Mouse (Mus musculus) midbrain, embryonic 15.5 days (tissue): ENCODE measurements around the gene Rfpl4b. TPM values are rescaled to one million over a fixed set of nuclear protein-coding genes. Genes with fewer than 3 reads are reported as not detected.
"Not testable (repeated sequence)": the region's sequence is repeated elsewhere in the genome, so short reads cannot be mapped to it uniquely, and the experiment has no call there.

Experiments used
- ATAC-seq: fragments of 200-750 bp; cut with Nextera tagmentation; replicated peaks from 2 replicates; pipeline ENCODE4 v1.8.0; 2017; ENCODE audit warnings: moderate TSS enrichment
- H3K27ac ChIP-seq: fragments of 300-500 bp; sonication (generic); 2 replicates; pipeline ENCODE4 v1.5.1; 2015; ENCODE audit warnings: mild to moderate bottlenecking, inconsistent platforms
- H3K27me3 ChIP-seq: fragments of 300-500 bp; sonication (generic); replicated peaks from 2 replicates; pipeline ENCODE4 v1.6.1; 2015; ENCODE audit warnings: inconsistent platforms
- H3K36me3 ChIP-seq: fragments of 300-500 bp; sonication (generic); replicated peaks from 2 replicates; pipeline ENCODE4 v1.6.1; 2015; ENCODE audit warnings: inconsistent platforms
- H3K4me1 ChIP-seq: fragments of 300-500 bp; sonication (generic); 2 replicates; pipeline ENCODE4 v1.6.1; 2015; ENCODE audit warnings: inconsistent platforms
- H3K4me2 ChIP-seq: fragments of 300-500 bp; sonication (generic); 2 replicates; pipeline ENCODE4 v1.6.1; 2015; ENCODE audit warnings: inconsistent platforms, mild to moderate bottlenecking, moderate library complexity
- H3K4me3 ChIP-seq: fragments of 300-500 bp; sonication (generic); 2 replicates; pipeline ENCODE4 v1.5.1; 2015; ENCODE audit warnings: mild to moderate bottlenecking, inconsistent platforms
- H3K9ac ChIP-seq: fragments of 300-500 bp; sonication (generic); 2 replicates; pipeline ENCODE4 v1.6.1; 2015; ENCODE audit warnings: mild to moderate bottlenecking, inconsistent platforms
- H3K9me3 ChIP-seq: fragments of 300-500 bp; sonication (generic); 2 replicates; pipeline ENCODE4 v1.6.1; 2016; ENCODE audit warnings: inconsistent platforms
- WGBS: fragments of 180-500 bp; shearing (Covaris S2); methylation state at CpG from one replicate; pipeline ENCODE4 v1.1.7; 2015; ENCODE audit warnings: mixed read lengths; 5-methylcytosine and 5-hydroxymethylcytosine counted together
- polyA plus RNA-seq: library from polyadenylated mRNA; unstranded; fragments of >200 nt; fragmentation: Nextera tagmentation; extraction: Ambion mirVana; gene quantifications from 2 replicates; pipeline ENCODE4 v1.2.1, GENCODE M21; 2015

The Rfpl4b gene
- not detected in 2 replicates for polyA plus RNA-seq

DNA sequence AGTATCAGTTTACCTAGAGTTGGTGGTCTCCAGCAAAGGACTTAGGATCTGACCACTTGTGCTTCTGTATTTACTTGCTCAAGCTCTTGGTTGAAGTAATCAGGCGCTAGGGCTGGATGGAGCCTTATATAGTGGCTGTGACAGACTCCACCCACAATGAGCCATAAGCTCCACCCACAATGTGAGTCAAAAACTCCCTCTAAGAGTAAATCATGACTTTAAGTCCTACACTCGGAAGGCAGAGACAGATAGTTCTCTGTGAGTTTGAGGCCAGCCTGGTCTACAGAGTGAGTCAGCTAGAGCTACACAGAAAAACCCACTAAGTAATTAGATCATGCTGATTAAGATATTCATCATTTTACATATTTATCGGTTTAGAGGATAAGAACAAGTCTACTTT, at the start of gene Rfpl4b:
TSS of gene Rfpl4b (minus strand) at position 101 of the 400 bp plus-strand sequence.
- no peak within 1 kb of the TSS for H3K4me2 ChIP-seq
- H3K9ac ChIP-seq: no peak within 1 kb of the TSS
- H3K4me3 ChIP-seq: no peak within 1 kb of the TSS
- no peak for ATAC-seq
- no peaks in the 10 kb centered on the region for H3K9me3 ChIP-seq
- H3K27ac ChIP-seq: no peak within 1 kb of the TSS
- H3K27me3 ChIP-seq: no peaks in the 10 kb centered on the region
- WGBS: 92% methylated on average over 3 of the region's 3 CpGs
- no peaks in the 10 kb centered on the region for H3K4me1 ChIP-seq
- H3K36me3 ChIP-seq: no peaks in the 10 kb centered on the region

DNA sequence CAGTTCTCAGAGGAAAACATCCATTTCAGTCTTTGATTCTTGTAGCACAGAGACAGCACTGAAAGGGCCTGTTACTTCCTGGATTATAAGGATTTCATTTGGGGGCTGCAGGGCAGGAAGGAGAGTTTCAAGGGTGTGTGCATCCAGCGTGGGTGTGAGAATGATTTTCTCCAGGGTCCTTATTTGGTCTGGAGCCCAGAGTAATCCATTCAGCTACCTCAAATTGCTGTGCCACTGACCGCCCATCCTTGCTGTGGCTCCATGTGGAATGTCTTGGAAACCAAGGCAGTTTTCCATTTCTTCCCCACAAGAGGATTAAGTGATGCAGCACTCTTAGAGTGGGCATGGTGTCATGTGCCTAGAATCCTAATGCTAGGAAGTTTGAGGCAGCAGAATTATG, 33.6 kb upstream of the Rfpl4b start:
- Histone ChIP-seq H3K9ac (no peak overlapping the region), H3K27me3 (no peaks in the 10 kb centered on the region), H3K4me3 (no peak overlapping the region), H3K36me3 (no peaks in the 10 kb centered on the region), H3K4me2 (no peak overlapping the region), H3K4me1 (no peaks in the 10 kb centered on the region), H3K9me3 (no peaks in the 10 kb centered on the region), H3K27ac (no peak overlapping the region)
- 66% methylated on average over 2 of the region's 2 CpGs for WGBS
- no peak for ATAC-seq

DNA sequence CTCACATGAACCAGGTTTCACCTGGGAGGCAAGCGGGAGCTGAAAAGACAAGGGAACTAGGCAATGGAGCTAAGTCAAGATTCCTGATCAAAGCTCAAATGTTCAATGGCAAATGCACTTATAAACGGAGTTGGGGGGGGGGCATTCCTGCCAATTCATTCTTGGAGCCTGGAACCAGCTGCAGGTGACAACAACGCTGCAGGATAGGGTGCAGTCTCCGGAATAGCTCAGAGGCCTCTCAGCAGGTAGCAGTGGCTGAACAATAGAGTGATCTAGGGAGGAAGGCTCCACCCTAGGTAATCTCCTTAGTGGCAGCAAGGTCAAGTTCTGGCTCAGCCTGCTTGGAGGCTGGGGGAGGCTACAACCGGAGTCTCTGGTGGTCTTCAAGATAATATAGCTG, 28.4 kb upstream of the Rfpl4b start:
- H3K9ac ChIP-seq, H3K27me3 ChIP-seq, H3K36me3 ChIP-seq, H3K4me3 ChIP-seq, H3K9me3 ChIP-seq, H3K4me2 ChIP-seq, H3K4me1 ChIP-seq, ATAC-seq, H3K27ac ChIP-seq: not testable (repeated sequence)
- WGBS: 48% methylated on average over 5 of the region's 5 CpGs

DNA sequence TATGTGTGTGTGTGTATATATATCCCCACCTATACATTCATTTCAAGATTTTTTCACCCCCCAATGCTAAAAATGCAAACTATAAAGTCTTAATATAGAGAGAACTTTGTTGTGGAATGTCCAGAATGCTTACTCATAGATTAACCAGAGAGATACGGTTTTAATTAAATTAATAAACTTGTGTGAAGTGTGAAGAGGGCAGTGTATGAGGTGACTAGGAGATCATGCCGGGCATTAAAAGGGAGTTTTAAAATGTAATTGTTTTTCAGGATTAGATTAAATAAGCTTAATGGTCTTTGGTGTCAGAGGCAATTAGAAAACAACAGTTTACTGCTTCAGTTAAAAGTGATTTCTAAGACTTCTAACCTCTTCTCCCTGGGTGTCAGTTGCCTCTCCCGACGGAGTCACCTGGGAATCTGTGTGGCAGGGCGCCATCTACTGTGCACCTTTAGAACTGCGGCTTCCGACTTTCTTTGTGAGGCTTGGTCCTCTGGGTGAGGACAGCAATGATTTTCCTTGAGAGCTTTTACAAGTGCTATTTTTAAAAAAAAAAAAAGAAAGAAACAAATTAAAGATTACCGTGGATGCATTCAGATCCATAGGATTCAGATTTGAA, 27.4 kb upstream of the Rfpl4b start:
- Histone ChIP-seq H3K27me3 (no peaks in the 10 kb centered on the region), H3K4me3 (no peak overlapping the region), H3K27ac (no peak overlapping the region), H3K4me2 (no peak overlapping the region), H3K9ac (no peak overlapping the region), H3K9me3 (no peaks in the 10 kb centered on the region), H3K36me3 (no peaks in the 10 kb centered on the region), H3K4me1 (no peaks in the 10 kb centered on the region)
- ATAC-seq: peak; percentile 63; the same call in 1 of the 2 replicates
- 15% methylated on average over 8 of the region's 8 CpGs for WGBS

DNA sequence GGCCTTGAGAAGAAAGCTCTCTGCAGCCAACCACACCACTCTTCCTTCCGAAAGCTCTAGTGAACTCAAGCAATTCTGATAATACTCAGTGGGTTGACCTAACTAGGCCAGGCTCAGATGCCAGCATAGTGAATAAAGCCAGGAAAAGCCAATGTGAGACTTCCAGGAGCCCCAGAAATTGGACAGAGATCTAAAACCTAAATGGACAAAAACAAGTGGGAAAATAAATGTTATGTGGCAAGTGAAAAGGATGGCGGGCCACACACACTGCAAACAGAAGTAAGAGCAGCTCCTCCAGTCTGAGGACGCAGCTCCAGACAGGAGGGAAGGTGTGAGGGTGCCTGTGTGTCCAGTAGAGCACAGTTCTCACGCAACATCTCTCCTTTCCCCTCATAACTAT, 26.7 kb upstream of the Rfpl4b start:
- H3K4me1 ChIP-seq: no peaks in the 10 kb centered on the region
- no peak overlapping the region for H3K4me3 ChIP-seq
- no peak overlapping the region for H3K27ac ChIP-seq
- no peaks in the 10 kb centered on the region for H3K9me3 ChIP-seq
- no peak for ATAC-seq
- no peak overlapping the region for H3K4me2 ChIP-seq
- 89% methylated on average over 4 of the region's 4 CpGs for WGBS
- no peak overlapping the region for H3K9ac ChIP-seq
- no peaks in the 10 kb centered on the region for H3K27me3 ChIP-seq
- H3K36me3 ChIP-seq: no peaks in the 10 kb centered on the region

DNA sequence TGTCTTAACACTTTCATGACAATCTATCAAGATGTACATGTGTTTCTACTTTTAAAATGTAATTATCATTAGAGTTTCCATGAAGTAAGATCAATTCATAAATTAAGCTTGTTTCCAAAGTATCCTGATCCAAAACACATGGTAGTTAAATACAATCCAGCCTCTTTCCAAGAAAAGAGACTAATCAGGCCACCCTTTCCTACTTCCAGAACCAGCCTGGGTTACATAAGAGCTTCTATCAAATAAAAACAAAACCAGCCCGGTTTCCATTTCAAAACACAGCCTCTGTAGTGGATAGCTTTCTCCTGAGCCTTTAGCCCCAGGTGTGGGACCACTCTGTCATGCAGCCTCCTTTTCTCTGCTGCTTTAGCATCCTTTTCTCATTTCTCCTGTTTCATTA, 2.2 kb upstream of the Rfpl4b start:
- Histone ChIP-seq H3K4me3 (no peak overlapping the region), H3K27ac (no peak overlapping the region), H3K9ac (no peak overlapping the region), H3K4me1 (no peaks in the 10 kb centered on the region), H3K9me3 (0 out of 2 replicates have a peak, but pooled peaks cover 4% of the 10 kb centered on the region), H3K27me3 (no peaks in the 10 kb centered on the region), H3K4me2 (no peak overlapping the region), H3K36me3 (no peaks in the 10 kb centered on the region)
- WGBS: 75% methylated on average over 1 of the region's 1 CpGs
- ATAC-seq: no peak

DNA sequence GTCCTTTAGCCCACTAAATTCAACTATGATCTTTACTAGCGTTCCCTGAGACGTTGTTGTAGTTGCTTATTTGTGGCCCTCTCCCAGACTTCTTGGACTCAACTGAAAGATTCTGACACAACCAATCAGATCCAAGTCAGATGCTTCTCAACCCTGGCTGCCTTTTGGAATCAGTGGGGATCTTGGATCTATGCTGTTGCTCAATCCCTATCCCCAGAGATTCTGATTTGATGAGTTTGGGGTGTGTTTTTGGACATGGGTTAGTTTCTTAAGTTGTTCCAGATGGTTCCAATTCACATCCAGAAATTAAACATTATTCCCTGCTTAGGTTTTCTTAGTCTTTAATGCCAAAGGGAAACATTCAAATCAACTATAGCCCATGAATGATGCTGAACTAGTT, 15.5 kb downstream of the Rfpl4b start:
- H3K4me1 ChIP-seq: no peaks in the 10 kb centered on the region
- H3K9ac ChIP-seq: no peak overlapping the region
- no peaks in the 10 kb centered on the region for H3K27me3 ChIP-seq
- H3K36me3 ChIP-seq: no peaks in the 10 kb centered on the region
- no peak for ATAC-seq
- no peaks in the 10 kb centered on the region for H3K9me3 ChIP-seq
- no peak overlapping the region for H3K27ac ChIP-seq
- H3K4me3 ChIP-seq: no peak overlapping the region
- WGBS: 94% methylated on average over 2 of the region's 2 CpGs
- H3K4me2 ChIP-seq: no peak overlapping the region

DNA sequence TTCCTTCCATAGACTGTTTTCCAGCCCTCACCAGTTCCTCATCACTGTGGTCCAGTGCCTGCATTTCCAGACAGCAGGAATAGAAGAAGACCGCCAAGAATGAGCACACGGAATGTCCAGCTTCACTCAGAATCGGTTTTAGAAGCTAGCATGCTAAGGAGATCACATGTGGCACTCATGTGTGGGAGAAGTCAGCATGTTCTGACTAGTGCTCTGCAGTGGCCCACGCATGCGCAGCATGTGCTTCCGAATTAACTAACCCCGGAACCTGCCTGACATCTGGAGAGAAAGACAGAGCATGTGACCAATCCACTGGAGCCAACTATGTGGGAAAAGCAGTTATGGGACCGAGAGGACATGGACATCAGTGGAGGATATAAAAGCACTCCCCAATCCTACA, 17.5 kb downstream of the Rfpl4b start:
- WGBS: 95% methylated on average over 8 of the region's 8 CpGs
- Histone ChIP-seq H3K4me1 (no peaks in the 10 kb centered on the region), H3K9me3 (no peaks in the 10 kb centered on the region), H3K4me3 (no peak overlapping the region), H3K9ac (no peak overlapping the region), H3K27ac (no peak overlapping the region), H3K4me2 (no peak overlapping the region), H3K27me3 (no peaks in the 10 kb centered on the region), H3K36me3 (no peaks in the 10 kb centered on the region)
- ATAC-seq: no peak

DNA sequence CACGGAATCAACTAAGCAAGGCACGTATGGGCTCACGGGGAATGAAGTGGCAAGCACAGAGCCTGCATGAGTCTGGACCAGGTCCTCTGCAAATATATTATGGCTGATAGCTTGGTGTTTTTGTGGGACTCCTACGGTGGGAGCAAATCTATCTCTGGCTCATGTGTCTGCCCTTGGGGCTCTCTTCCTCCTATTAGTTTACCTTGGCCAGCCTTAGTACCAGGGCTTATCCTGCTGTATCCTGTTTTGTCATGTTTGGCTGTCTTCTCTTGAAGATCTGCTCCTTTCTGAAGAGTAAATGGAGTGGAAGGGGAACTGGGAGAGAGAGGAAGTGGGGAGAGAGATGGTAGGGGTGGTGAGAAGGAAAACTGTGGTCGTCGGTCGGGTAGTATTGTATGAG, 18.3 kb downstream of the Rfpl4b start:
- WGBS: 89% methylated on average over 7 of the region's 7 CpGs
- H3K4me3 ChIP-seq: no peak overlapping the region
- H3K4me2 ChIP-seq: no peak overlapping the region
- H3K27me3 ChIP-seq: no peaks in the 10 kb centered on the region
- ATAC-seq: no peak
- H3K9ac ChIP-seq: no peak overlapping the region
- no peaks in the 10 kb centered on the region for H3K36me3 ChIP-seq
- H3K9me3 ChIP-seq: no peaks in the 10 kb centered on the region
- H3K4me1 ChIP-seq: no peaks in the 10 kb centered on the region
- no peak overlapping the region for H3K27ac ChIP-seq

DNA sequence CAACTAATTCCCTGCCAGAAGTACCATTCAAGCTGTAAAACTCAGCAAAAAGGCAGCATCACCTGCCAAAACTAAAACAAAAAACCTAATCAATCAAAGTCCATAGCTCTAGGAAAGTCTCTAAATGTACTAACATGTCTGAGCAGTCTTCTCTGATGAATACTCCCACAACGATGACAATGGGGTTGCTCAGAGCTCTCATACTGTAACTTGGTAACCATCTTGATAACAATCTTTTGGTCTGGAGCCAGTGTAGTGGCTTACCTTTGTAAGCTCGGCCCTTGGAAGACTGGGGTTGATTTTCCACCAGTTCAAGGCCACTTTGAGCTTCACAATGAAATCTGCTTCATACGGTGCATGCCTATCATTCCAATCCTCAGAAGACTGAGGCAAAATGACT, 33.0 kb downstream of the Rfpl4b start:
- ATAC-seq: no peak
- H3K4me1 ChIP-seq: no peaks in the 10 kb centered on the region
- no peaks in the 10 kb centered on the region for H3K9me3 ChIP-seq
- H3K27ac ChIP-seq: no peak overlapping the region
- no peaks in the 10 kb centered on the region for H3K36me3 ChIP-seq
- no peaks in the 10 kb centered on the region for H3K27me3 ChIP-seq
- WGBS: 80% methylated on average over 3 of the region's 3 CpGs
- H3K4me3 ChIP-seq: no peak overlapping the region
- no peak overlapping the region for H3K4me2 ChIP-seq
- H3K9ac ChIP-seq: no peak overlapping the region

Other genes starting within 250 kb of the Rfpl4b start
- 19.2 and 20.4 TPM in 2 replicates for gene Lama4, start 143.7 kb upstream of the Rfpl4b start, polyA plus RNA-seq